Mouse (Mus musculus): ENCODE results near the gene Aida. TPM values are rescaled to one million over a fixed set of nuclear protein-coding genes. Genes with fewer than 3 reads are reported as not detected.
A peak's percentile ranks its signal among the peaks of the same experiment; 100 is the strongest.

Aida gene
- 84.3 to 93.7 TPM (median 84.8 TPM) in 3 replicates for total RNA-seq (2017)

GRCm38 (mm10) chr1:183296465-183296864, at the start of gene Aida:
Gene Aida (plus strand): TSS chr1:183296590.
- peak; percentile 9; the same call in 1 of the 2 replicates for ATAC-seq (replicated peaks; ENCODE audit: insufficient number of reproducible peaks, low FRiP score, low TSS enrichment, poor library complexity, severe bottlenecking)

- no peak for ATAC-seq (replicated peaks; ENCODE audit: insufficient number of reproducible peaks, low FRiP score, low TSS enrichment, poor library complexity, severe bottlenecking)
Observed at GRCm38 (mm10) chr1:183248144-183248543, 48.2 kb upstream of the Aida start.

- no peak for ATAC-seq (replicated peaks; ENCODE audit: insufficient number of reproducible peaks, low FRiP score, low TSS enrichment, poor library complexity, severe bottlenecking)
Observed at GRCm38 (mm10) chr1:183250612-183251011, 45.8 kb upstream of the Aida start.

DNA sequence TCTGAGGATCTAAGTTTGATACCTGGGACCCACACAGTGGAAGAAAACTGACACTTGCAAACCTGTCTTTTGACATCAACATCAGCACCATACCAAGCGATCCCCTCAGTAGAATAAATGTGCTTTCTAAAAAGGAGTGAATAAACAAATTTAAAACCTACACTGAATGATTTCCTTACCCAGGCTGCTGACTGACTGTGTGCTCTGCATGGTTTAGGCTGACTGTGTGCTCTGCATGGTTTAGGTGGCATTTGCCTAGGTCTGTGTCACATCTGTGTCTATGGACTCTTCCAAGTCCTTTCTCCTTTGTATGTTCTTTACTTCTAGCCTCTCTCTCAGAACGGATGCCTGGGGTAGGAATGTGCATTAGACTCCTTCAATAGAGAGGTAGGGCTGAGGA, 44.6 kb upstream of the Aida start:
- no peak for ATAC-seq (replicated peaks; ENCODE audit: insufficient number of reproducible peaks, low FRiP score, low TSS enrichment, poor library complexity, severe bottlenecking)

DNA sequence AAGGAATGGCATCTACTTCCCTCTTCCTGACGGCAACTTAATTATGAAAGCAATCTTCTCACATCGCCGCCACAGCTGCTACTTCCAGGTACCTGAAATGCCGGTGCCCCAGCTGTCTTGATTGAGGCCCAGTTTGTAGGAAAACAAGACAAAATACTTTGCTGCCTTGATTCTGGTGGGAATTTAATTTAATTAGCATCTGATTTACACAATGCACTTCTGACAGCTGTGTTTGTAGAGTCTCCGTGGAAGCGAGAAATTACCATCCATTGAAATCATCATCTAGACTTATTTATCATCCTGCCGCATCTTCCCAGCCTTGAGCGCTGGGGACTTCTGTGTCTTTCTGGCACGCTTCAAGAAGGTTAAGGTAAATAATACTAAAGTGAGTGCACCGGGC, 43.8 kb upstream of the Aida start:
- ATAC-seq (replicated peaks; ENCODE audit: insufficient number of reproducible peaks, low FRiP score, low TSS enrichment, poor library complexity, severe bottlenecking): no peak

GRCm38 (mm10) chr1:183264145-183265008, 32.0 kb upstream of the Aida start:
- ATAC-seq (replicated peaks; ENCODE audit: insufficient number of reproducible peaks, low FRiP score, low TSS enrichment, poor library complexity, severe bottlenecking): peak; percentile 63

- ATAC-seq (replicated peaks; ENCODE audit: insufficient number of reproducible peaks, low FRiP score, low TSS enrichment, poor library complexity, severe bottlenecking): peak; percentile 60
Observed at GRCm38 (mm10) chr1:183265921-183266467, 30.4 kb upstream of the Aida start.

GRCm38 (mm10) chr1:183267666-183268065, 28.7 kb upstream of the Aida start:
- no peak for ATAC-seq (replicated peaks; ENCODE audit: insufficient number of reproducible peaks, low FRiP score, low TSS enrichment, poor library complexity, severe bottlenecking)

GRCm38 (mm10) chr1:183272867-183273818, 23.2 kb upstream of the Aida start:
- no peak; the same call in 1 of the 2 replicates for ATAC-seq (replicated peaks; ENCODE audit: insufficient number of reproducible peaks, low FRiP score, low TSS enrichment, poor library complexity, severe bottlenecking)

DNA sequence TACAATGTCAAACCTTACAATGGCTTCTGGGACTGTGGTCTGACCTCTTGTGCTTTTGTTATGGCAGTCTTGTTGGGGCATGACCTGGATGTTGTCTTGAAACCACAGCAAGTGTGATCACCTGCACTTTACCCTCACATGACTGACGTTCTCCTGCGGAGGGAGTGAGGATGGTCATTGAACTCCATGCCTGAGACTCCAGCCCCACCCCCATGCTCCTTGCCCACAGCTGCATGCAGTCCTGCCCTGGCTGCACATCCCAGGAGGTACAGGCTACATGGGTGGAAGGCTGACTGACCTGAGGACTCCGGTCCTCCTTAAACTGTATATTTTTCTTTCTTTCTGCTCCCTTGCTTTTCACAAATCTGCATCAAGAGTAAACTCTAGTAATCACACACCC, 22.0 kb upstream of the Aida start:
- no peak for ATAC-seq (replicated peaks; ENCODE audit: insufficient number of reproducible peaks, low FRiP score, low TSS enrichment, poor library complexity, severe bottlenecking)

DNA sequence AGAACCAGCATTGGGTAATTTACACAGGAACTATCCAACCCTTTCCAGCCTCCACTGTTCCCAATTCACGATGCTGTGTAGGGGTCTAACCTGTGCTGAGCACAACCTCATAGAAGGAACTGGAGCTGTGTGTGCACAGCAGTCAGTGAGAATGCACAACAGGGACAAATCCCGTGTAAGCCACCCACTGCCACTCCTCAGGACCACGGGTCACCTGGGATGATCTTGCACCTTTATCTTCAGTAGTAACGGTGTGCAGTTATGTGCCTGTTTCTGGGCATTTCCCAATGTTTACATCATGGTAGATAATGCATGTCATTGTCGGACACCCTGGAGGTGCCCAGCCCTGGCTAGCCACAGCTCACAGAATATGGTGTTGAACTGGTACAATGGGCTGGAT, 20.6 kb upstream of the Aida start:
- ATAC-seq (replicated peaks; ENCODE audit: insufficient number of reproducible peaks, low FRiP score, low TSS enrichment, poor library complexity, severe bottlenecking): 0 out of 2 replicates have a peak, but pooled peaks have one; percentile 18

- ATAC-seq (replicated peaks; ENCODE audit: insufficient number of reproducible peaks, low FRiP score, low TSS enrichment, poor library complexity, severe bottlenecking): no peak
Observed at GRCm38 (mm10) chr1:183288351-183288750, 8.0 kb upstream of the Aida start.

DNA sequence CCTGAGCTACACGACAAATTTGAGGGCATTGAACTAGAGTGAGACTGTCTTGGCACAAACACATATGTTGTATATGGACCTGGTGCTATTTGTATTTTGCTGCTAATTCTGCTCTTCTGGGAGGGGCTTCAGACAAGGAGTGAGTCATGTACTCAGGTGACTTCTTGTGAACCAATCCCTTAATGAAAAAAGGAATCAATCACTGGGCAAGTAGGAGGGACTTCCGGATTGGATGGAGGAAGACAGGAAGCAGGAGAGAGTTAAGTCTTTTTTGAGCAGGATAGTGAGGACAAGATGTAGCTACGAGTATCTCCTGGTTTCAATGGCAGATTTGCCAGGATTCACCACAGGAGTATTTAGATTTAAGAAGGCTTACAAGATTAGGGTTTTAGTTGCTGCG, 6.8 kb upstream of the Aida start:
- no peak for ATAC-seq (replicated peaks; ENCODE audit: insufficient number of reproducible peaks, low FRiP score, low TSS enrichment, poor library complexity, severe bottlenecking)

- peak; percentile 57 for ATAC-seq (replicated peaks; ENCODE audit: insufficient number of reproducible peaks, low FRiP score, low TSS enrichment, poor library complexity, severe bottlenecking)
Observed at GRCm38 (mm10) chr1:183296877-183297383, 540 bp downstream of the Aida start, which contains the start of gene Brox. Gene Brox (minus strand): TSS chr1:183297269.

DNA sequence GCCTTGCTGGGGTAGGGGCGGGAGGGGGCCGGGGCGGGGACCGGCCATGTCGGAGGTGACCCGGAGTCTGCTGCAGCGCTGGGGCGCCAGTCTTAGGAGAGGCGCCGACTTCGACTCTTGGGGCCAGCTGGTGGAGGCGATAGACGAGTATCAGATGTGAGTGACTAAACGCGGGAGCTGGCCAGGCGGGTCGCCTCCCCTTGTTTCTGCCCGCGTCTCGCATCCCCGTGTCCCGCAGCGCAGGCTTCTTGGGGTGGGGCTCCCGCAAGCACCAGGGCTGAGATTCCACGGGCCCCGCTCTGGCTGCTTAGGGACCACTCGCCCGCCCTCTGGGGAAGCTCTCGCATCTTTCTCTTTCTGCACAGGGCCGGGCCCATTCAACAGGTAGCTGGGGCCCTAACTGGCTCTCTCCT, 1.1 kb downstream of the Aida start:
- no peak for ATAC-seq (replicated peaks; ENCODE audit: insufficient number of reproducible peaks, low FRiP score, low TSS enrichment, poor library complexity, severe bottlenecking)

DNA sequence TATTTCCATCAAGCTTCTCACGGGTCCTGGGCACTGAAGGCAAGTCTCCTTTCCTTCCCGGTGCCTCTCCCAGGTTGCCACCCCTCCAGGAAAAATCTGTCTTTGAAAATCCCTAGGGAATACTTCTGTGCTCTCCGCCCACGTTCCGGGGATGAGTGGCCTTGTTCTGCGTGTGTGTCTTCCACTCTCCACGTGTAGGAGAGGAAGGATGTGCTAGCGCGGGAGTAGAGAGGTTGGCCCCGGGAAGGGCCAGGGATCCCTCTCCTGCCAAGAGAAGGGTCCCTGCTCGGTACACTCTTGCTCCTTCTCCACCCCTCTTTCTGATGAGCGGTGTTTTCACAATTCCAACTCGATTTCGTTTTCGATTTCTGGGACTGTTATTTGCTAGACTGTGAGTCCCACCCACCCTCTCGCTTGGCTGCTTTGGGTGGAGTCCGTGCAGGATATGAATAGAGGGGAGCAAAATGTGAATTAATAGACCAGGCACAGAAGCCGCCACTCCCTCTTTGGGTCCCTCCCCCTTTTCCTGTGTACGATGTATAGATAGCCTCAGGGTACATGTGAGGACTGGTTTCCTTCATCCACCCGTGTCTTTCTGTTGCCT, 1.6 kb downstream of the Aida start:
- no peak for ATAC-seq (replicated peaks; ENCODE audit: insufficient number of reproducible peaks, low FRiP score, low TSS enrichment, poor library complexity, severe bottlenecking)

GRCm38 (mm10) chr1:183299161-183299560, 2.8 kb downstream of the Aida start:
- ATAC-seq (replicated peaks; ENCODE audit: insufficient number of reproducible peaks, low FRiP score, low TSS enrichment, poor library complexity, severe bottlenecking): no peak

DNA sequence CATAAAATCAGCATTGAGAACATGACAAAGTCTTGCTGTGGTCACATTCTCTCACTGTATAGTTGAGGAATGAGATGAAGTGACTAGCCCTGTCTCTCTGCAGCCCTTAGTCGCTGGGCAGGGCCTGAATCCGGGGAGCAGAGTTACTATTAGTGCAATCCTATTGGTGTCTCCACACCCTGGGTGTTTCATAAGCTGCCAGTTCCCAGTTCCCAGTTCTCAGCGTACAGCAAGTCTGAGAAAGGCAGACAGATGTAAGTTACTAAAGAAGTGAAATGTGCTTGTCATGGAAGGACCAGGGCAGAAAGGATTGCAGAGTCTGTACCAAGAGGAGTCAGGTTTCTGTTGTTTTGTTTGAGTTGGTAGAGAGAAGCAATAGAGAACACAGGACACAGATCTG, 11.2 kb downstream of the Aida start:
- no peak; the same call in 1 of the 2 replicates for ATAC-seq (replicated peaks; ENCODE audit: insufficient number of reproducible peaks, low FRiP score, low TSS enrichment, poor library complexity, severe bottlenecking)
